Mouse (Mus musculus) MEL (cell line): Measurements from ENCODE around the gene Tepsin. TPM values are rescaled to one million over a fixed set of nuclear protein-coding genes. Genes with fewer than 3 reads are reported as not detected.

Source experiments
- DNase-seq: peaks from one replicate; pipeline ENCODE4 v3.0.0; 2011; ENCODE audit warnings: low read depth, low spot score
- H3K27ac ChIP-seq: 2 replicates; pipeline ENCODE4 v1.5.1; 2012; ENCODE audit warnings: low read depth, mild to moderate bottlenecking, control low read depth, low read length, moderate library complexity; ENCODE audit not compliant: control insufficient read depth
- H3K27me3 ChIP-seq, 2 experiments: fragments of 150-350 bp in 1 of 2; sonication (generic) in 1 of 2; 2 replicates each; pipeline ENCODE4 v1.6.1; 2012; ENCODE audit warnings: low read length in 2 of 2, mild to moderate bottlenecking in 2 of 2, improper control_type of control experiment in 1 of 2, moderate library complexity in 1 of 2; ENCODE audit not compliant: insufficient read depth in 2 of 2, control insufficient read depth in 1 of 2
- H3K36me3 ChIP-seq, 2 experiments: 2 replicates each; pipeline ENCODE4 v1.6.1; 2012 to 2014; ENCODE audit warnings: low read length in 2 of 2, improper control_type of control experiment in 1 of 2, inconsistent platforms in 1 of 2, mild to moderate bottlenecking in 1 of 2; ENCODE audit not compliant: insufficient read depth in 2 of 2, control insufficient read depth in 1 of 2
- H3K4me1 ChIP-seq, 2 experiments: fragments of 150-350 bp in 1 of 2; sonication (generic) in 1 of 2; 2 replicates each; pipeline ENCODE4 v1.6.1; 2012; ENCODE audit warnings: low read length in 2 of 2, improper control_type of control experiment in 1 of 2, mild to moderate bottlenecking in 1 of 2; ENCODE audit not compliant: insufficient read depth in 2 of 2, control insufficient read depth in 1 of 2
- H3K4me3 ChIP-seq, 2 experiments: fragments of 150-350 bp in 1 of 2; sonication (generic) in 1 of 2; 2 replicates each; pipeline ENCODE4 v1.5.1; 2012; ENCODE audit warnings: low read depth in 2 of 2, low read length in 2 of 2, mild to moderate bottlenecking in 2 of 2, moderate library complexity in 2 of 2, control low read depth in 1 of 2, improper control_type of control experiment in 1 of 2; ENCODE audit not compliant: control insufficient read depth in 1 of 2, insufficient read depth in 1 of 2
- H3K79me2 ChIP-seq: 2 replicates; pipeline ENCODE4 v1.6.1; 2012; ENCODE audit warnings: mild to moderate bottlenecking, low read length, moderate library complexity; ENCODE audit not compliant: control insufficient read depth, poor library complexity, insufficient read depth
- H3K9ac ChIP-seq: 2 replicates; pipeline ENCODE4 v1.6.1; 2012; ENCODE audit warnings: low read depth, mild to moderate bottlenecking, control low read depth, low read length, moderate library complexity; ENCODE audit not compliant: control insufficient read depth, poor library complexity, severe bottlenecking
- H3K9me3 ChIP-seq: fragments of 150-350 bp; sonication (generic); replicated peaks from 2 replicates; pipeline ENCODE4 v1.6.1; 2012; ENCODE audit warnings: mild to moderate bottlenecking, low read length, improper control_type of control experiment, moderate library complexity; ENCODE audit not compliant: insufficient read depth
- CTCF ChIP-seq, 3 experiments: IDR thresholded peaks in 2 of 3; conservative IDR thresholded peaks in 1 of 3; 2 replicates each; pipeline ENCODE4 v1.5.1; 2011 to 2012; ENCODE audit warnings: low read length in 3 of 3, low read depth in 2 of 3, mild to moderate bottlenecking in 2 of 3, improper control_type of control experiment in 1 of 3, inconsistent platforms in 1 of 3, mixed read lengths in 1 of 3, moderate library complexity in 1 of 3; ENCODE audit not compliant: control insufficient read depth in 1 of 3, insufficient read depth in 1 of 3, poor library complexity in 1 of 3, severe bottlenecking in 1 of 3
- E2F4 ChIP-seq: IDR thresholded peaks from 2 replicates; pipeline ENCODE4 v1.6.1; 2011; ENCODE audit warnings: low read depth, low read length, improper control_type of control experiment, borderline replicate concordance
- ELF1 ChIP-seq: IDR thresholded peaks from 2 replicates; pipeline ENCODE4 v1.6.1; 2014; ENCODE audit warnings: low read depth, mild to moderate bottlenecking, inconsistent platforms, low read length, improper control_type of control experiment, moderate library complexity
- GABPA ChIP-seq: IDR thresholded peaks from 2 replicates; pipeline ENCODE4 v1.6.1; 2012; ENCODE audit warnings: low read depth, mild to moderate bottlenecking, inconsistent platforms, low read length, improper control_type of control experiment, moderate library complexity
- GATA1 ChIP-seq: IDR thresholded peaks from 2 replicates; pipeline ENCODE4 v1.6.1; 2011; ENCODE audit warnings: low read depth, low read length, improper control_type of control experiment
- KAT2A ChIP-seq: conservative IDR thresholded peaks from 2 replicates; pipeline ENCODE4 v1.6.1; 2012; ENCODE audit warnings: low read depth, low read length, improper control_type of control experiment, inconsistent platforms
- MAFK ChIP-seq: IDR thresholded peaks from 2 replicates; pipeline ENCODE4 v1.6.1; 2011; ENCODE audit warnings: low read depth, mild to moderate bottlenecking, low read length, improper control_type of control experiment, borderline replicate concordance
- MAX ChIP-seq: IDR thresholded peaks from 2 replicates; pipeline ENCODE4 v1.6.1; 2011; ENCODE audit warnings: low read length, improper control_type of control experiment
- MEF2A ChIP-seq: IDR thresholded peaks from 2 replicates; pipeline ENCODE4 v1.6.1; 2014; ENCODE audit warnings: low read depth, mild to moderate bottlenecking, inconsistent platforms, low read length, improper control_type of control experiment; ENCODE audit not compliant: poor library complexity, insufficient replicate concordance, severe bottlenecking; ENCODE audit errors: extremely low read depth
- MXI1 ChIP-seq: IDR thresholded peaks from 2 replicates; pipeline ENCODE4 v1.6.1; 2011; ENCODE audit warnings: mild to moderate bottlenecking, low read depth, low read length, improper control_type of control experiment
- RCOR1 ChIP-seq: IDR thresholded peaks from 2 replicates; pipeline ENCODE4 v1.6.1; 2012; ENCODE audit warnings: low read depth, mild to moderate bottlenecking, inconsistent platforms, low read length, improper control_type of control experiment
- SIN3A ChIP-seq: IDR thresholded peaks from 2 replicates; pipeline ENCODE4 v1.6.1; 2012; ENCODE audit warnings: low read length, improper control_type of control experiment, inconsistent platforms
- USF1 ChIP-seq: IDR thresholded peaks from 2 replicates; pipeline ENCODE4 v1.6.1; 2014; ENCODE audit warnings: low read depth, mild to moderate bottlenecking, inconsistent platforms, low read length, improper control_type of control experiment, moderate library complexity
- USF2 ChIP-seq, 2 experiments: IDR thresholded peaks; 2 replicates each; pipeline ENCODE4 v1.6.1; 2011 to 2012; ENCODE audit warnings: improper control_type of control experiment in 2 of 2, low read length in 2 of 2, borderline replicate concordance in 1 of 2, inconsistent platforms in 1 of 2, low read depth in 1 of 2, mild to moderate bottlenecking in 1 of 2; ENCODE audit not compliant: insufficient read depth in 1 of 2
- ZC3H11A ChIP-seq: IDR thresholded peaks from 2 replicates; pipeline ENCODE4 v1.6.1; 2012; ENCODE audit warnings: low read depth, mild to moderate bottlenecking, inconsistent platforms, low read length, improper control_type of control experiment
- ZKSCAN1 ChIP-seq: IDR thresholded peaks from 2 replicates; pipeline ENCODE4 v1.6.1; 2012; ENCODE audit warnings: low read depth, mild to moderate bottlenecking, inconsistent platforms, low read length, improper control_type of control experiment, moderate library complexity
- polyA plus RNA-seq, 2 experiments: library from polyadenylated mRNA; stranded (reverse) in 1 of 2; unstranded in 1 of 2; fragments of >175 nt in 1 of 2; fragments of >200 nt in 1 of 2; gene quantifications; 2 replicates each; pipeline versions ENCODE4 v1.2.1 to v1.2.4; 2012; ENCODE audit warnings: low replicate concordance in 2 of 2, low read depth in 1 of 2; ENCODE audit not compliant: insufficient read length in 2 of 2, insufficient read depth in 1 of 2, missing spikeins in 1 of 2
- total RNA-seq: library from RNA; depleted of rRNA; stranded (reverse); fragments of 300-350 nt; gene quantifications from 2 replicates; pipeline ENCODE4 v1.2.3, GENCODE M21; 2012

The Tepsin gene
- total and polyA plus RNA-seq, 3 experiments = 14.3 to 16.6 TPM; not detected in 1

GRCm38 (mm10) chr11:120119936-120120541, 21.5 kb upstream of the Tepsin start:
- Histone ChIP-seq H3K9ac (no peak overlapping the region), H3K4me3 (no peak overlapping the region), H3K27me3 (no peaks in the 10 kb centered on the region), H3K79me2 (no peaks in the 10 kb centered on the region), H3K27ac (no peak overlapping the region), H3K4me1 (no peaks in the 10 kb centered on the region), H3K36me3 (peaks cover 0 to 11% of the 10 kb centered on the region in 2 experiments; a peak in 2 of 4 replicates), H3K9me3 (no peaks in the 10 kb centered on the region)
- no peak for DNase-seq
- no peak for TF ChIP-seq CTCF (IDR thresholded peaks at IDR 0.05 in 2 of 3, conservative IDR thresholded peaks at IDR 0.05 in 1 of 3; ENCODE audit: control insufficient read depth in 1 of 3, insufficient read depth in 1 of 3, low read depth in 2 of 3, low read length in 3 of 3, poor library complexity in 1 of 3, severe bottlenecking in 1 of 3)
- TF ChIP-seq KAT2A = no peak
- TF ChIP-seq SIN3A = no peak
- TF ChIP-seq ZKSCAN1 = no peak
- TF ChIP-seq E2F4 = no peak

GRCm38 (mm10) chr11:120119108-120119507, 20.6 kb upstream of the Tepsin start:
- Histone ChIP-seq H3K36me3 (peaks cover 0 to 11% of the 10 kb centered on the region in 2 experiments; a peak in 2 of 4 replicates), H3K27me3 (no peaks in the 10 kb centered on the region), H3K4me3 (no peak overlapping the region), H3K9ac (no peak overlapping the region), H3K27ac (no peak overlapping the region), H3K79me2 (no peaks in the 10 kb centered on the region), H3K4me1 (no peaks in the 10 kb centered on the region), H3K9me3 (no peaks in the 10 kb centered on the region)
- no peak for DNase-seq
- no peak for TF ChIP-seq USF2 (IDR thresholded peaks at IDR 0.05; ENCODE audit: borderline replicate concordance in 1 of 2, insufficient read depth in 1 of 2, low read depth in 1 of 2, low read length in 2 of 2)
- no peak for TF ChIP-seq RCOR1
- TF ChIP-seq MEF2A = no peak
- no peak for TF ChIP-seq E2F4
- no peak for TF ChIP-seq MAFK
- TF ChIP-seq GABPA = no peak
- no peak for TF ChIP-seq MAX
- no peak for TF ChIP-seq ZKSCAN1
- no peak for TF ChIP-seq ZC3H11A
- no peak for TF ChIP-seq MXI1
- TF ChIP-seq USF1 = no peak
- no peak for TF ChIP-seq ELF1
- TF ChIP-seq GATA1 = no peak
